Mouse (Mus musculus) neutrophil, adult 5-6 weeks (primary cell): ENCODE measurements at regions not wholly inside any gene's neighbourhood (a gene's known extent, or its start where the extent isn't known, plus 50 kb on each side); places are given as distances from the start of the nearest gene placed in this dataset.

Source experiments
- ATAC-seq: fragments of 151-379, 151-347 bp; 2 replicates; pipeline ENCODE4 v1.8.0; 2017; ENCODE audit warnings: mild to moderate bottlenecking, moderate TSS enrichment; ENCODE audit not compliant: insufficient number of reproducible peaks, poor library complexity, low FRiP score, severe bottlenecking; ENCODE audit errors: extremely low read depth

DNA sequence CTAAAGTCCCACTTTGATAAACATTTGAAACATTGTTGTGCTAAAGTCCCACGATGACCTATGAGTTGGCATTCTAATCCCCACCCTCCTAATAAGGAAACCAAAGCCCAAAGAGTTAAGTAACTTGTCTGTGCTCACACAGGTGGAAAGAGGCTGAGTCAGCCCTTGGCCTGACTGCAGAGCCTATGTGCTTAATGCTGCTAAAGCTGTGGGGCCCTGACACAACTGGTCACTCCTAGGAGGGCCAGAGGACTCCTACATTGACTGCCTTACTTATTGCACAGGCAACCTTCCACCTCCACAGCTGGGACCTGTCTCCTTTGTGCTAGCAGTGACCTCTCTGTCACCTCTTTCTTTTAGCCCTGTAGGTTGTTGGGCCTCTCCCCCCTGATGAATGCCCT is 91.4 kb upstream of the Hes1 start:
- ATAC-seq, result no peak

DNA sequence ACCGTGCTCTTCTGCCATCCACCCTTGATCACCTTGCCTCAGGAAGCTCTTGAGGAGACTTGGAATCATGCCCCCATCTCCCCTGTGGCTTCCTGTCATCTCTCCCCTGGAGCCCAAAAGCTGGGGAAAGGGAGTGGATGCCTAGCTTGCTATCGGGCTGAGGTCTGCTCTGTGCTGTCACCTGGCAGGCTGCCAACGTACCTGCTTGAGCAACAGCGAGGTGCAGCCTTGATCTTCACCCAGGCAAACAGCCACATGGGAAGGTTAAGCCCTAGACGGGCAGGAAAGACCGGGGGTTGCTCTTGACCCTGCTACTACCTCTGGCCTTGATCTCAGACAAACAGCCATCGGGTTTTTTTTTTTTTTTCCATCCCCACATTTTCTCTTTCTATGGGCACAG is 90.9 kb upstream of the Hes1 start:
- ATAC-seq, result no peak

DNA sequence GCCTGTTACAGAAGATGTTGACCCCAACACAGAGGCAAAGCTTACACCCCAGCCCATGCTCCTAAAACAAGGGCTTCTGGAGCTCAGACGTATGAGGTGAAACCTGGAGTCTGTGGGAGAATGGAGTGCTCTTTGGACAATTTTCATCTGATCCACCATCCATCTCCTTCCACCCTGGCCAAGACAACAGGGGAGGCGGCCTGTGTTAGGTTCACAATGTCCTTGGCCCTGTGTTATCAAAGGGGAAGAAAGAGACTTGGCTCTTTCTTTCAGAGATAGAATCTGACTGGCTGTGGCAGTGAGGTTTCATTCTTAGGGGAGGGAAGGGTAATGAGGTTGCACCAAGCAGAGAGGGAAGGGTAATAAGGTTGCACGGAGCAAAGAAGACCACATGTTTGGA is 88.4 kb upstream of the Hes1 start:
- no peak for ATAC-seq

DNA sequence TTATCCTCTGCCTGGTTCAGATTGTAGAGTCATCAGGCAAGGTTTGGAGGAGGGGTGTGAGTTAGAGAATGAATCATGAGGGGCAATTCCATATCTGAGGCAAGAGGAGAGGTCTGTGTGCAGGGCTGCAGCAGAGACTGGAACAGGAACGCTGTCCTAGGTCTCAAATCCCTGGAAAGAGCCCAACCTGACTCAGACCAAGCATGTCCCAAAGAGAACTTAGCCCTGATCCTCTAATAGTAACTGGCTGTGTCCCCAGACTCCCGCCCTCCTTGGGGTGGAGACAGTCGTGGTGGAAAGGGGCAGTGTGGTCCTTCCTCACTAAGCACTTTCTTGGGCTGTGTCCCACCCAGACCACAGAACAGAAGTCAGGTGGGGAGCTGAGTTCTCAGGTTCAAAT is 87.2 kb upstream of the Hes1 start:
- no peak for ATAC-seq

DNA sequence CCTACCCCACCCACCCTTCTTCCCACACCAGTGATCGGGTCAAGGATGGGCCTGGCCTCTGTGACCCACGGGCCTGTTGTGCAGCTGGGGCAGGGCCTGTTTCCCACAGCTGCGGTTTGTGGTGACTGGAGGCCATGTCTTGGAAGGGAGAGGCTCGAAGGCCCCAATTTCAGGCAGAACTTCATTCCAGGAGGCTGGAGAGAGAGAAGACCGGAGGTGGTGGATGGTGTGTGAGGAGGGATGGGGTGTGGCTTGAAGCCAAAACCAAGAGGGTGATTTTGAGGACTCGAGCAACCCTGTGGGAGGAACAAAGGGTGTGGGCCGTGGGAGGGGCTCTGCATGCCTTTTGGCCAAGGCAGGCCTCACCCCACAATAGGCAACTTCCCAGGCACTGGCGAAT is 86.5 kb upstream of the Hes1 start:
- no peak for ATAC-seq

DNA sequence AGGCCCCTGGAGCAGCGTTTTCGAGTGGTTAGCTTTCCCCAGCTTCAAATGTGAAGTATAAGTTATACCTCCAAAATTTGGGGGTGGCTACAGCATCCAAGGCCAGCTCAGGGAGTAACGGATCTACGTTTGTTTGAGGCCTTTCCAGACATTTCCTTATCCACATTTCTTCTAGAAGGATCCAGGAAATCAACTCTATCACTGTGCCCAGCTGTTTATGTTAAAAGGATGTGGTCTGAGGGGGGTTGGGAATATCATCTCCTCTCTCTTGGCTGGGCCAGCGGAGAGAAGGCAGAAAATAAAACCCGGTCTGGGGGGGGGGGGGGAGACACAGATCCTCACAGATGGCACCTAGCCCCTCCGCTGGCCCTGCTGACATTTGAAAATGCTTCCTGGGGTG is 85.1 kb upstream of the Hes1 start:
- no peak for ATAC-seq

DNA sequence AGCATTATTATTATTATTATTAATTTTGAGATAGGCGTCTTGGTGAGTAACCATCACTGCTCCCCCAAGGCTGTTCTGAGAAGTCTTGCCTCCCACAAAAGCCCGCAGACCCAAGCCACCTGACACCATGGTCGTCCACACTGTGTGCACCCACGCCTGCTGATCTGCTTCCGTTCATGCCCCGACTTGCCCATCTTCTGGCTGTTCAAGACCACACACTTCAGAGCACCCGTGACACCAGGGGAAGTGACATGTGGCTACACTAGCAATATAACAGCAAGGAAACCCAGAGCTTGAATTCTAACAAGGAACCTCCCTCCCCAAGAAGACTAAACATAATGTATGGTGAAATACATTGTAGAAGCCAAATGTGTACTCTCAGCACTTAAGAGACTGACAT is 82.6 kb upstream of the Hes1 start:
- ATAC-seq, result no peak

DNA sequence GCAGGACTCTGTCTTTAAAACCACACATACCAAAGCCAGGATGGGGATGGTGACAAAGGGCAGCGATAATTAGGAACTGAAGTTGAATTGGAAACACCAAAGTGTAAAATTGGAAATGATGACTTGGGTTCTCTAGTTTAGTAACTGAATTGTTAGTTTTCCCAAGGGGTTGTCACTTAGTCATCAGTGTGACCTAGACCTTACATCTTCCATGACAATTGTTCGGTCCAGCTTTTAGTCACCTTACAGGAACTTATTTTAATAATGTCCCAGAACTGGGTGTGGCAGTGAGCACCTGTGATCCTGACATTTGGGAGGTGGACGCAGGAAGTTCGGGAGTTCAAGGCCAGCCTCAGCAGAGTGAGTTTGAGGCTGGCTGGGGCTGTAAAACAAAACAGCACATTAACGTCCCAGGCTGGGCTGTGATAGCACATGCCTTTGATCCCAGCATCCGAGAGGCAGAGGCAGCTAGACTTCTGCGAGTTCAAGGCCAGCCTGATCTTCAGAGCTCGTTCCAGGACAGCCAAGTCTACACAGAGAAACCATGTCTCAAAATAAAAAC is 81.9 kb upstream of the Hes1 start:
- no peak for ATAC-seq

DNA sequence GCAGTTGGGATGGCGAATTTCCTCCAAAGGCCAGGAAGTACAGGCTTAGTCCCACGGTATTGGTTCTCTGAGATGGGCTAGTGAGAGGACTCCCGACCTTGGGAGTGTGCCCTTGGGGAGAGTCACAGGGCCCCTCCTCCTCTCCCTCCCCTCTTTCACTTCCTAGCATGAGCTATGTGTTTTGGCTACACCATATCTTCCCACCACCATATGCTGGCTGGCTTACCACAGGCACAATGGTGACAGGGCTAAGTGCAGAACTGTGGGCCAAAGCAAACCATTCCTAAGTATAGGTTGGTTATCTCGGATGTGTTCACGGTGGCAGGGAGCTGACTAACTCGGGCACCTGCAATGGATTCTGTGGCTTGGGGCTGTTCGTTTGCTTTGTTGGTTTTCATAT is 81.0 kb upstream of the Hes1 start:
- no peak for ATAC-seq

DNA sequence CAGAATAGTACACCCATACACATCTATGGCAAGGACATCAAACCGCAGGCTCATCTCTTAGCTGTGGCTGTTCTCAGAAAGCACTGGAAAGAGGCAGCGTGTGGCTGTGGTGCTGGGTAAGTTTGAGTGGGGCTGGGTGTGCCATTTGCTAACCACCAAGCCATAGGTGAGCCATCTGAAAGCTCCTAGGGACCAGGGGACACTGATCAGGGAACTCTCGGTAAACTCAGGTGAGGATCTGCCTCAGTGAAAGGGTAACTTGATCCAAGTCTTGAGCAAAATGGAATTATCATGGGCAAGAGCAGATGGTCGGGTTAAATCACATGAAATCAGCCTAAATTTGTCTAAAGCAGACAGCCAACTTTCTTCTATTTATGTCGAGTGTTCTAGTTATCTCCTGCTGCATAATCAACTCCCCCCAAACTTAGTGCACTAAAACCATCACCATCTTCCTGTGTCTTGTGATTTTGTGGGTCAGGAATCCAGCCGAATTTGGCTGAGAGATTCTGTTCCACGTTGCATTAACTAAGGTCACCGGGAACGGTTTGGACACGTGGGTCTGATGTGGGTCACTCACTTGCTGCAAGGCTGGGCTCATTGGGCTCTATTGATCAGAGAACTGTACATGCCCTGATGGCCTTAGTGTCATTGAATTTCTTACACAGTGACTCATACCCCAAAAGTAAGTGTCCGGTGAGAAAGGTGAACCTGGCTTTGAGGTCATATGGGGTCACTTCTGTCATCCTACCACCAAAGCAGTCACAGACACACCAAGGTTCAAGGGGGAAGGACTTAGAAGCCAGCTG is 78.9 kb upstream of the Hes1 start:
- no peak for ATAC-seq

DNA sequence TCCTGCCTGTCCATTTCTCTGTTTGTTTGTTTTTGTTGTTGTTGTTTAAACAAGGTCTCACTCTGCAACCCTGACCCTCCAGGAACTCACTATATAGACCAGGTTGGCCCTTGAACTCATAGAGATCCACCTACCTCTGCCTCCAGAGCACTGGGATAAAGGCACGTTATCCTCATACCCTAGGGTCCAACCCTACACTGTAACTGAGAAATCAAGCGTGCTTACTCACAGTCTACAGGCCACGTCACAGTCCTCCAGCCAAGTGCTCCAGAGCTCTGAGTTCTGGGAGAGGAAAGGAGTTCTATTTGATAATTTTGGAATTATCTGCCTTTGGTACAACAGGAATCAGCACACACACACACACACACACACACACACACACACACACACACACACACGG is 76.6 kb upstream of the Hes1 start:
- no peak for ATAC-seq

DNA sequence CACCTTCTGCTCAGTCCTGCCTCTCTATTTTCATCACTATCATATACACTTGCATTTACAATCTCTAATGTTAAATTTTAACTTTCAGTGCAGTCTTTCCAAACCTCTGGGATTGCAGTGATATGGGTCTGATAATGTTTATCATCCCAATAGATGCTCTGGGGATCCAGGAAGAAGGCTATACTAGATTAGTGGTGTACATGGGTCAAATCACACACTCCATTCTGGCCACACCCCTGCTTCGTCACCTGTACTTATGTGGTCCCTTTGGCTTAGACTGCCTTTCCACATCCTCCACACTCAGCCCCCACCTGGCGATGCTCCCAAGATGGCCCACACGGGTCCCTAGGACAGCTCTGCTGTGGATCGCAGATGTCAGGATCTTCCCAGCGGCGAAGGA is 76.2 kb upstream of the Hes1 start:
- ATAC-seq, result no peak

DNA sequence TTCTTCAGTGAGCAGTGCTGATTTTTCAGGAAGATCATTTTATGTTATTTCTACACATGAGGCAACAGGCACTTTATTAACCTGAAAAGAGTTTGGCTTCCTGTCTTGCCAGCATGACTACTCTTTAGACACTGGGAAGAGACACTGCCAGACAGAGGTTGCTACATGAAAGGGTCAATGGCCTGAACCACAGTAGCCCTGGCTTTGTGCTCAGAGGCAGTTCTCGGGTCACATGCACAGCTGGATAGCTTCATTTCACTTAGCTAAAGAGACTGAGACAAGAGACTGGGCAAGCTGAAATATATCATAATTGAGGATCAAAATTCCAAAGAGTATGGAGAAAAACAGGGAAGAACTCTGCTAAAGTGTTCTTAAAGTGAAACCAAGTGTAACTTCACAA is 74.9 kb upstream of the Hes1 start:
- no peak for ATAC-seq

DNA sequence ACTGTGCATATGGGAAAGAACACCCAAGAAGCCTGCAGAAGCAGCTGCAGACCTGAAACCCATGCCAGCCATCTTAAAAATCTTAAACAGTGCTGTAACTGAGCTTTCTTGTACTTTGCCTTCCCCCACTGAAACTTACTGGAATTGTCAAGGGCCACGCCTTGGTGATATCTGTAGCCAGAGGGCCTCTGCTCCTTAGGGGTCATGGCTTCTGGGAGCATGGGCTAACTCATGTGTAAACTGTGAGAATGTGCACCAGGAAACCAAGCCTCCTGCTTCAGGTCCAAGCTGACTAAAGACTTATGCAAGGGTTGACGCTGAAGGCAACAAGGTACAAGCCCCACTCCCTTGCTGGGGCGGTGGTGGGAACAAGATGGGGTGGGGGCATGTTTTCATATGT is 73.8 kb upstream of the Hes1 start:
- no peak for ATAC-seq

DNA sequence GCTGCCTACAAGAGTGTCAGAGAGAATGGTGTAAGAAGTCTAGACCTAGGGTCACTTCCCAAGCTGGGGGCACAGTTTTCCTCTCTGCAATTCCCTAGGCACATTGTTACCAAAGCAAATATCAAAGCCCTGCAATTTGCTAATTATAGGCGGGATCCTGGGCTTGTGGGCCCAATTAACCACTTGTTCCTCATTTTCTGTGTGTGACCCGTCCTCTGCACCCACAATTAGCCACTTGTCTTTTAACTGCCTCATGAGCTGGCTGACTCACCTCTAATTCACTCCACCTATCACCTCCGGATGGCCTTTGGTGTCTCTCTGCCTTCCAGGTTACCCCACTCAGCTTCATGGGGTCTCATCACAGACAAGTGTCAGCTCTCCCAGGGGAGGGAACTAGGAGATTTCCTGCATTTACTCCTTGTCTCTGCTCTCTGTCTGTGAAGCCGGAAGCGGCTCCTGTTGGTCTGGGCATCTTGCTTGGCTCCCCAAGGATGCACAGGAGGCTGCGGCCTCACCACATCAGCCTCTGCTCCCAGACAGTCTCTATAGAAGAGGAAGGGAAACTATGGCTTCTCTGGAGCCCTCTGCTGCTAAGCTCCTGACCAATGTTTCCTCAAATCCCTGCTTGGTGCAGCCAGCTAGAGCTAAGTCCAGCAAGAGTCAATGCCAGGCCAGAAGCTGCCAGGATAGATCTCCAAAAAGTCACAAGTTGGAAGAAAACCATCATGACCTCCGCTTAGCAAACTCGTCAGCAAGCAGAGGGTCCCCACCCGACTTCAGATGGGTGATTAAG is 73.2 kb upstream of the Hes1 start:
- 0 out of 2 replicates have a peak, but pooled peaks have one; percentile 3 for ATAC-seq

DNA sequence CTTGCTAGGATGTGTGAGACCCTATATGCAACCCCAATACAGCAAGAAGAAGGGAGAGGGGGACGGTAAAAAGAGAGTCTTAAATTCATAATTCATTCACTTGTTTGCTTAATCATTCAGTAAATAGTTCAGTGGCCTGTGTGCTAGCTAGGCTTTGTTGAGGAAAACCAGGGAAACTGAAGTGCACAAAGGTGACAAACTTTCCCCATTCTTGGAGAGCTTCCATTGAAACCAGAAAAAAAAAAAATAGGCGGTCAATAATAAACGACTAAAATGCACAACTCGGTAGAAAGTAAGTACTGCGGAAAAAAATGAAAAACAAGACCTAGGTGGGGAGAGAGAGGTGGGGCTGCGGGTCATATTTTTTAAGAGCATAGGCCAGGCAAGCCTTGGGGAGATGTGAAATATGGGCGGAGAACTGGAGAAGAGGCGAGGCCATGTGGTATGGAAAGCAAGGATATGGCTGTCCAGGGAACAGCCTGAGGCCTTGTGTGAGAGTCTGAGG is 72.3 kb upstream of the Hes1 start:
- no peak for ATAC-seq

DNA sequence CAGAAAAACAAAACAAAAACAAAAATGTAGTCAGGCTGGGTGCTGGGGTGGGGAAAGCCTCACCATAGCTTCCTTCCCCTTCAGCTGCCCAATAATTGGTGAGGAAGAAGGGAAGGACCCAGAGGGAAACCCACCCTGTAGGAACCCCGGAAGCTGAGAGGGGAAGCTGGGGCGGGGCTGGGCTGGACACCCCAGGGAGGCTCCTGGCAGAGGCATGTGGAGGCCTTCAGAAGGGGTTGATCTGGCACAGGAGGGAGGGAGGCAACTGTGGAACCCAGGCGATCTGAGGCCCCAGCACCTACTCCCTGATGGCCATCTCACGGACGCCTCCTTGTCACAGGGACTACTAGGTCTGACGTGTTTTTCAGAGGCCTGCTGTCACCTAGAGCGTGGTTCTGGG is 71.1 kb upstream of the Hes1 start:
- ATAC-seq, result no peak

DNA sequence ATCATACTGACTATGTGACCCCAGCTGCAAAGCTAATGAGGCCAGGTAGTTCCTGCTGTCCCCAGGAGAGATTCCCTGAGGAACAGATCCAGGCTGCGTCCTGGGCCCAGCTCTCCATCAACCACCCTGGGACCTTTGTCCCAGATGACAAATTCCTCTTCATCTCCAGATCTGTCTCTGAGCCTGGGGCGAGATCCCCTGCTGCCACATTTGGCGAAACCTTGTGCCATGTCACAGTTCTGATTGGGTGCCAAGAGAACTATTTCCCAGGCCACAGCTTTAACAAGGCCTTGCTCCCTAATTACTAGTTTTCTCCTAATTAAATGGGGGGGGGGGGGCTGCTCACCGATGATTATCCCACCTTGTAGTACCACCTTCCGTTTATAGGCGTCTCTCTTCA is 70.6 kb upstream of the Hes1 start:
- no peak for ATAC-seq

DNA sequence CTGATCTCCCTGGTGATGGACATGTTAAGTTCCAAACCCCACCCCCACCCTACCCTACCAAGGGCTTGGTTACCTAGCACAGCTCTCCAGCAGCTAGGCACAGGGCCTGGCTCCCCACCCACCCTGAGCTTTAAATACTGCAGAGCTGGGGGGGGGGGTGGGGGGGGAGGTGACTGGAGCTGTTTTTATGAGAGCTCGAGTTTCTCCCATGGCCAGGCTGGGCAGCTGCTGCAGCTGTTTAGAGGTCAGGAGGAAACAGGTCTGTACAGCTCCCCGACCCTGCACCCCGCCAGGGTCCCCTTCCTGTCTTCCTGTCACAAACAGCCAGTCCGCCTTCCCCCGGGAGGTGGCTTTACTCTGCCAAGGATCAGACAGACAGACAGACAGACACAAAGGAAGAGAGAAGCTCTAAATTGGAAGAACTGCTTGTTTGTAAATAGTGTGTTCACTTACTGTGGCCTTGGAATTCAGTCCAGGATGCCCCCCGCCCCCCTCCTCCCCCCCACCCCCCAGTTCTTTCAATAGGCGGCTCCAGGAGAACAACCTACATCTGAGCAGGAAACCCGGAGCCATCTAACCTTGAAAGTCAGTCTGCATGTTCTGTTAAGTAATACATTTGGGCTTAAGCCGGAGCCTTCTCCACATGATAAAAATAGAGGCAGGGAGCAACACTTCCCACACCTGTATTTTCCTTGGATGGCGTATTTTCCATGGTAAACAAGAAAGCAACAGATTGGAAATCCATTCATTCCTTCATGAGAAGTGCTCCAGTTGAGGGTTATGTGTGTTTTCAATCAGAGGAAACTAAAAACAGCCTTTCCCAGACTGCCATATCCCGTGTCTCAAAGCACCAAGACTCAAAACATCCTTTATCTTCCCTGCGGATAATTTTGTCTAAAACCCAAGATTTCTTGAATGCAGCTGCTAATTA is 67.8 kb upstream of the Hes1 start:
- ATAC-seq, result no peak
